Mouse (Mus musculus) forebrain, embryonic 12.5 days (tissue): ENCODE data around the gene Samhd1. TPM values are rescaled to one million over a fixed set of nuclear protein-coding genes. Genes with fewer than 3 reads are reported as not detected.

ENCODE experiments used
- ATAC-seq: fragments of 200-750 bp; cut with Nextera tagmentation; 2 replicates; pipeline ENCODE4 v1.8.0; 2017; ENCODE audit warnings: moderate TSS enrichment; ENCODE audit not compliant: low FRiP score
- H3K27ac ChIP-seq: fragments of 300-500 bp; sonication (generic); 2 replicates; pipeline ENCODE4 v1.5.1; 2016; ENCODE audit warnings: mild to moderate bottlenecking
- H3K27me3 ChIP-seq: fragments of 300-500 bp; sonication (generic); 2 replicates; pipeline ENCODE4 v1.6.1; 2016; ENCODE audit warnings: mild to moderate bottlenecking
- H3K36me3 ChIP-seq: fragments of 300-500 bp; sonication (generic); replicated peaks from 2 replicates; pipeline ENCODE4 v1.6.1; 2016; ENCODE audit warnings: mild to moderate bottlenecking
- H3K4me1 ChIP-seq: fragments of 300-500 bp; sonication (generic); 2 replicates; pipeline ENCODE4 v1.6.1; 2016
- H3K4me2 ChIP-seq: fragments of 300-500 bp; sonication (generic); 2 replicates; pipeline ENCODE4 v1.6.1; 2016; ENCODE audit warnings: mild to moderate bottlenecking, moderate library complexity
- H3K4me3 ChIP-seq: fragments of 300-500 bp; sonication (generic); replicated peaks from 2 replicates; pipeline ENCODE4 v1.5.1; 2016; ENCODE audit warnings: mild to moderate bottlenecking
- H3K9ac ChIP-seq: fragments of 300-500 bp; sonication (generic); 2 replicates; pipeline ENCODE4 v1.6.1; 2016; ENCODE audit warnings: mild to moderate bottlenecking
- H3K9me3 ChIP-seq: fragments of 300-500 bp; sonication (generic); 2 replicates; pipeline ENCODE4 v1.6.1; 2016
- WGBS: fragments of 180-500 bp; shearing (Covaris S2); methylation state at CpG from one replicate; pipeline ENCODE4 v1.1.7; 2016; 5-methylcytosine and 5-hydroxymethylcytosine counted together
- polyA plus RNA-seq: library from polyadenylated mRNA; unstranded; fragments of >200 nt; fragmentation: Nextera tagmentation; extraction: Ambion mirVana; gene quantifications from 2 replicates; pipeline ENCODE4 v1.2.1, GENCODE M21; 2016

The Samhd1 gene
- polyA plus RNA-seq, 1 experiment from 2014 or later: 22.6 TPM

DNA sequence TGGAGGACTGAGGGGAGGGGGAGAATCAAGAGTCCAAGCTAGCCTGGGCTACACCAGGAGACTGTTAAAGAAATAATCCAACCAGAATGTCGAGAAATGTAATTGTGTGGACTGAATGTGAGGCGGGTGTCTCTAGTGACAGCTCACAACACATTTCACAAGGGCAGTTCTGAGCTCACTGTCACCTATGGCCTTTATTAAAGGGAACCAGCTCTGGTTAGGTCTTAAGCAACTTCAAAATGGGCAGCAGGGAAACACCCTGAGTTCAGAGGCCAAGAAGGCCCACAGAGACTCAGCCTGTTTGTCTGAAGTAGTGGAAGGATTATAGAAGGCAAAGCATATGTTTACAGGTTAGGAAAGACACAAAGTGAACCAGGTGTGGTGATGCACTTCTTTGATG is 18.2 kb upstream of the Samhd1 start:
- Histone ChIP-seq H3K4me3 (no peak overlapping the region), H3K9ac (no peak overlapping the region), H3K4me1 (no peaks in the 10 kb centered on the region), H3K27me3 (no peaks in the 10 kb centered on the region), H3K27ac (no peak overlapping the region), H3K36me3 (peaks cover 82% of the 10 kb centered on the region), H3K4me2 (no peak overlapping the region), H3K9me3 (no peaks in the 10 kb centered on the region)
- WGBS: 88% methylated on average over 2 of the region's 2 CpGs
- ATAC-seq: no peak

DNA sequence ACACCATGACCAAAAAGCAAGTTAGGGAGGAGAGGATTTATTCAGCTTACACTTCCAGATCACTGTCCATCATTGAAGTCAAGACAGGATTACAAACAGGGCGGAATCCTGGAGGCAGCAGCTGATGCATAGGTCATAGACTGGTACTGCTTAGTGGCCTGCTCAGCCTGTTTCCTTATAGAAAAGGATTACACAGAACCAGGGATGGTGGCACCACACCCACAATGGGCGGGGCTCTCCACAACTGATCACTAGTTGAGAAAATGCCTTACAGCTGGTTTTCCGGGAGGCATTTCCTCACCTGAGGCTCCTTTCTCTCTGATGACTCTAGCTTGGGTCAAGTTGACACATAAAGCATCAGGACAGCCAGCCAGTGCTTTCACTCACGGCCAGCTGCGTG is 13.4 kb upstream of the Samhd1 start:
- H3K27ac ChIP-seq: no peak overlapping the region
- 90% methylated on average over 5 of the region's 5 CpGs for WGBS
- ATAC-seq: no peak

DNA sequence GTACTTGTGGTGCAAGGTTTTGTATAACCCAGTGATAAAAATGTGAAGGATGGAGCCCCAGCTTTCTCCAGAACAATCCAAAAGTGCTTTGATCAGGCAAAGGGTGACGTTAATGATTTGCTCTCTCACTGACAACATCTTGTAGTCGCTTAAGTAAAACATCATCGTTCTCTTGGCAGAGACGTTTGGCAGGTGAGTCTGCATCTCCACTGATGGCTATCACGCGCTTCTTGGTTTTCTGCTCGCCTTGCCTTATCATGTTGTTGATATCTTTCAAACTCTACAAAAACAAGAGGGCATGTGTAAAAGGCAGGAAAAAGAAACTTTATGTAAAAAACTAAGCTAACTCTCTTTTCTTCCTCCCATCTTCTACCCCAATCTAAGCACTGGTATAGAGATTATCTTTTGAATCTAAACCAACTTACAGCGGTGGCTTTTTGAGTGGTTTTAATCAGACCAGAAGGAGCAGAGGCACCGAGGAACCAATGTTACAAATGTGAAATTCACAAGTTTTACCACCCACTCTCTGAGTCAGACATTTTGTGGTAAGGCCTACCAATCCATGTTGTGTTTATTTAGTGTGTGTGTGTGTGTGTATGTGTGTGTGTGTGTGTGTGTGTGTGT is 12.4 kb upstream of the Samhd1 start:
- Histone ChIP-seq H3K36me3 (peaks cover 73% of the 10 kb centered on the region), H3K4me3 (no peak overlapping the region), H3K9ac (no peak overlapping the region), H3K9me3 (no peaks in the 10 kb centered on the region), H3K27me3 (no peaks in the 10 kb centered on the region), H3K4me2 (no peak overlapping the region), H3K4me1 (no peaks in the 10 kb centered on the region), H3K27ac (no peak overlapping the region)
- WGBS: 93% methylated on average over 9 of the region's 9 CpGs
- no peak for ATAC-seq

More for the DNA sequence above, 13.4 kb upstream of the Samhd1 start:
- H3K9me3 ChIP-seq: no peaks in the 10 kb centered on the region
- H3K27me3 ChIP-seq: no peaks in the 10 kb centered on the region
- H3K36me3 ChIP-seq: peaks cover 79% of the 10 kb centered on the region
- no peak overlapping the region for H3K4me2 ChIP-seq
- no peak overlapping the region for H3K4me3 ChIP-seq
- no peaks in the 10 kb centered on the region for H3K4me1 ChIP-seq
- H3K9ac ChIP-seq: no peak overlapping the region

DNA sequence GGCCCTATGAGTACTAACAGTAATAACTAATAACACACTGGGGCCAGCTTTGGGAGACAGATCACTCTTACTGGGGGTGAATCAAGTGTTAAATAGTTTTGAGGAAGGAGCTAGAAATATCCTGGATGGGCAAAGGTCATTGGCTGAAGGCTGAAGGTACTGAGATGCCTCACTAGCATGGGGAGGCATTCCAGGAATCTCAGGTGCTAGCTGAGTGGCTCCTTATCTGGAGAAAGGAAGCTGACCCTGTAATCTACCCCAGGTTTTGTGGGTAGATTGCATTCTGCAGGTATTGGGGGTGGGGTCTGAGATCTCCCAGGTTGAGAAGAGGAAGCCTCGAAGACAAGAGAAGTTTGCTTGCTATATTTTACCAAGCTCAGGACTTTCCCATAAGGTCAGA is 10.1 kb upstream of the Samhd1 start:
- WGBS: 91% methylated on average over 1 of the region's 1 CpGs
- H3K36me3 ChIP-seq: peaks cover 51% of the 10 kb centered on the region
- no peak for ATAC-seq

DNA sequence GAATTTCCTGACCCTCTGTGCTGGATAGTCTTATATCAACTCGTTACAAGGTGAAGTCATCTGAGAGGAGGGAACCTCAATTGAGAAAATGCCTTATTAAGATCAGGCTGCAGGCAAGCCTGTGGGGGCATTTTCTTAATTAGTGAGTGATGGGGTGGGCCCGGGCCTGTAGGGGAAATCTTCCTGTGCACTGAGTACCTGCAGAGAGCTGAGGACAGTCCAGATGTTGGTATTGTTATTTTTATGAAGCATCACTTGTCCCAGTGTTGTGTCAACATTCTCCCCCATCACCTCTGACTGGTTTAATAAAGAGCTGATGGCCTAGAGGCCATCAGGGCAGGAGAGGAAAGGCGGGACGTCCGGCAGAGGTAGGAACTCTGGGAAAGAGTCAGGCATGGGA is 9.1 kb upstream of the Samhd1 start:
- H3K9ac ChIP-seq: no peak overlapping the region
- H3K27ac ChIP-seq: no peak overlapping the region
- H3K4me3 ChIP-seq: no peak overlapping the region
- peaks cover 6% of the 10 kb centered on the region; the same call in 1 of the 2 replicates for H3K9me3 ChIP-seq
- no peaks in the 10 kb centered on the region for H3K27me3 ChIP-seq
- peaks cover 40% of the 10 kb centered on the region for H3K36me3 ChIP-seq
- whole genome bisulfite sequencing: 73% methylated on average over 5 of the region's 5 CpGs
- H3K4me1 ChIP-seq: no peaks in the 10 kb centered on the region
- no peak for ATAC-seq
- no peak overlapping the region for H3K4me2 ChIP-seq

More for the DNA sequence above, 10.1 kb upstream of the Samhd1 start:
- Histone ChIP-seq H3K27ac (no peak overlapping the region), H3K4me1 (no peaks in the 10 kb centered on the region), H3K27me3 (no peaks in the 10 kb centered on the region), H3K4me2 (no peak overlapping the region), H3K9me3 (no peaks in the 10 kb centered on the region; the same call in 1 of the 2 replicates), H3K9ac (no peak overlapping the region), H3K4me3 (no peak overlapping the region)

DNA sequence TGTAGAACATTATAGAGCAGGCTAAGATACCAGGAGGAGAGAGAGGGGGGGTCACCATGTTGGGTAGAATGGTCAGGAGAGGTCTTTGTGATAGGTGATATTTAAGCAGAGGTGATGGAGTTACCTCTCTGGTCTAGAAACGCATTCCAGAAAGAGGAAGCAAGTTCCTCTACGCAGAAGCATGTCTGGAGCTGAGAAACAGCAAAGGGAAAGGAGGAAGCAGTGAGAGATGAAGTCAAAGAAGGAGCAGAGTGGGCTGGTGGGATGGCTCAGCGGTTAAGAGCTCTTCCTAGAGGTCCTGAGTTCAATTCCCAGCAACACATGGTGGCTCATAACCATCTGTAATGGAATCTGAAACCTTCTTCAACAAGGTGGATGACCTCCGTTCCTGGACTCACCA is 6.9 kb upstream of the Samhd1 start:
- no peak overlapping the region for H3K9ac ChIP-seq
- H3K27ac ChIP-seq: no peak overlapping the region
- peaks cover 6% of the 10 kb centered on the region; the same call in 1 of the 2 replicates for H3K9me3 ChIP-seq
- H3K4me3 ChIP-seq: no peak overlapping the region
- no peaks in the 10 kb centered on the region for H3K27me3 ChIP-seq
- ATAC-seq: no peak
- no peak overlapping the region for H3K4me2 ChIP-seq
- WGBS: 88% methylated on average over 4 of the region's 4 CpGs
- no peaks in the 10 kb centered on the region for H3K4me1 ChIP-seq
- H3K36me3 ChIP-seq: peaks cover 23% of the 10 kb centered on the region

DNA sequence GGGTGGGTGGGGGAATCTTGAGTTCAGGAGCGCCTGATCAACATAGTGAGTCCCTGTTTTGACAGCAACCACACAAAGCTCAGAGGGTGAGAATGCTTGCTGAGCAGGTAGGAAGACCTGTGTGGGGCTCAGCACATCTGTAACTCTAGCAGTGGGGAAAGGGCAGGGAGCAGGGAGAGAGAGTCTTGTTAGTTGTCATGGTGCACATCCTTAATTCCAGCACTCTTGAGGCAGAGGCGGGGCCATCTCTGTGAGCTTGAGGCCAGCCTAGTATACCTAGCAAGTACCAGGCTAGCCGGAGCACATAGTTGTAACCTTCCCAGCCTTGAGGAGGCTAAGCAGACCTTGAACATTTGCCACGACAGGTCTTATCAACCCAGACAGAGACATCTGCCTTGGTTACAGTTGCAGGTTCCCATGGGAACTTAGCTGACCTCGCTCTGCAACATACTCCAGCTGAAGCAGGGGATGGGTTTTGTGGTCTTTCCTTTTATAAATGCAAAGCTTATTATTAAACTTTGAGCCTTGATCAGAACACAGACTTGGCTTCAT is 4.3 kb upstream of the Samhd1 start:
- no peak overlapping the region for H3K4me3 ChIP-seq
- peaks cover 3% of the 10 kb centered on the region; the same call in 1 of the 2 replicates for H3K36me3 ChIP-seq
- no peak overlapping the region for H3K4me2 ChIP-seq
- peaks cover 3% of the 10 kb centered on the region; the same call in 1 of the 2 replicates for H3K4me1 ChIP-seq
- H3K27me3 ChIP-seq: no peaks in the 10 kb centered on the region
- peaks cover 6% of the 10 kb centered on the region; the same call in 1 of the 2 replicates for H3K9me3 ChIP-seq
- 85% methylated on average over 5 of the region's 5 CpGs for WGBS
- no peak overlapping the region for H3K9ac ChIP-seq
- no peak for ATAC-seq
- H3K27ac ChIP-seq: no peak overlapping the region

DNA sequence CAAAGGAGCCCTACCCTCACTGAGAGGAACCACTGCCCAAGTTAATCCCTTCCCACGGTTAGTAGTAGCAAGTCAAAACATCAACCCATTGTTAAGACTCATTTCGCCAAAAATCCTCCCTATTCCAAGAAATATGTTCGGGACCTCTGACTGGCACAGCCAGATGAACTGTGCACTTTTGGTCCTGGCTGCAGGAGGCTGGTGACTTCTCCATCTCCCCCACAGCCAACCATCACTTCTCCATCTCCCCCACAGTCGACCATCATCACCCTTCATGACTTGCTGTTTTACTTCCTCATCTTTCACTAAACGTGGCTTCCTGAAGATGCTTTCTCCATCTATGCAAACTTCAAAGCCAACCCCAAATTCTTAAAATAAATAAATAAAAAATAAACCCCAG is 3.7 kb upstream of the Samhd1 start:
- Histone ChIP-seq H3K36me3 (no peaks in the 10 kb centered on the region), H3K4me2 (no peak overlapping the region), H3K27me3 (no peaks in the 10 kb centered on the region), H3K27ac (no peak overlapping the region), H3K4me1 (peaks cover 5% of the 10 kb centered on the region; the same call in 1 of the 2 replicates), H3K9ac (no peak overlapping the region), H3K9me3 (peaks cover 6% of the 10 kb centered on the region; the same call in 1 of the 2 replicates), H3K4me3 (no peak overlapping the region)
- 82% methylated on average over 5 of the region's 5 CpGs for WGBS
- ATAC-seq: no peak

DNA sequence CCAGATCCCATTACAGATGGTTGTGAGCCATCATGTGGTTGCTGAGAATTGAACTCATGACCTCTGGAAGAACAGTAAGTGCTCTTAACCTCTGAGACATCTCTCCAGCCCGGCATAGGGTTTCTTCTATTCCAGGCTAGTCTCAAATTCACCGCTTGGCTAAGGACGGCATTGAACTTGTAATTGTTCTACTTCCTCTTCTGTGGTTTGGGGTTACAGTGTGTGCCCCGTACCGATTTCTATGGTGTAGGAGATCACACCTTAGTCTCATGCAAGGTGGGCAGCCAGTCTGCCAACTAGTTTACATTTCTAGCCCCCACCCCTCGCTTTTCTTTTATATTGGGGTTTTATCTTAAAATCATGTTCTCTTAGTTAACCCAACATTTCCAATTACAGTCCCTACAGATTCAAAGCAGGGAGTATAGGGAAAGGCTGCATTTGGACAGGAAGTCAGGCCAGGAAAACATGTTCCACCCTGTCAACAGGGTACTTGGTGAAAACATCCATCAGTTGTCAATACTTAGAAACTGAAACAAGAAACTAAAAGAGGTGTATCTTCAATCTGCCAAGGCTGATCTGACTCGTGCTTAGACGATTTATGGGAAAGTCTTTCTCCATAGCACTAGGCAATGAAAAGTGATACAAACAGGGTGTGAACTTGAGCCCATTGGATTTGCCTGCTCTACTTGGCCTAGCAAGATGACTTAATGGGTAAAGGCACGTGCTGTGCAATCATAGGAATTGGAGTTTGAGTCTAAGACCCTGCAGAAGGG is 3.1 kb upstream of the Samhd1 start:
- Histone ChIP-seq H3K9me3 (peaks cover 6% of the 10 kb centered on the region; the same call in 1 of the 2 replicates), H3K4me3 (no peak overlapping the region), H3K27me3 (no peaks in the 10 kb centered on the region), H3K9ac (no peak overlapping the region), H3K4me1 (peaks cover 5% of the 10 kb centered on the region; the same call in 1 of the 2 replicates), H3K4me2 (no peak overlapping the region), H3K36me3 (no peaks in the 10 kb centered on the region), H3K27ac (no peak overlapping the region)
- ATAC-seq: no peak
- WGBS: 91% methylated on average over 9 of the region's 9 CpGs

DNA sequence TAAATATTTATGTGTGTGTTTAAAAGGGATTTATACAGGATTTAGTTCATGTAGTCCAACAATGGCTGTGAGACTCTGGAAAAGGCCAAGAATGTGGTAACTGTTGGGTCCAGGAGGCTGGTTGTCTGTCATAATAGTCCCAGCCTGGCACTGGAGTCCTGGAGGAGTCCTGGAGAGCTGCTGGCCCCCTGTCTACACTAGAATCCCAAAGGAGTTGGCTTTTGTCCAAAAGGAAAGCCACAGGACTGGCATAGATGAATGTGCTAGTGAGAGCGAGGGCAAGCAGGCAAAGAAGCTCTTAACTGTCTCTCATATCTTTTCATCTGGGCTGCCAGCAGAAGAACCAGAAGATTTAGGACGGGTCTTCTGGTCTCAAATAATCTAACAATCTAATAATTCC is 1.6 kb upstream of the Samhd1 start:
- Histone ChIP-seq H3K4me1 (peaks cover 5% of the 10 kb centered on the region; the same call in 1 of the 2 replicates), H3K4me2 (no peak overlapping the region), H3K9me3 (peaks cover 6% of the 10 kb centered on the region; the same call in 1 of the 2 replicates), H3K9ac (no peak overlapping the region), H3K36me3 (no peaks in the 10 kb centered on the region), H3K27me3 (no peaks in the 10 kb centered on the region), H3K4me3 (no peak overlapping the region), H3K27ac (no peak overlapping the region)
- 87% methylated on average over 2 of the region's 2 CpGs for WGBS
- ATAC-seq: no peak

DNA sequence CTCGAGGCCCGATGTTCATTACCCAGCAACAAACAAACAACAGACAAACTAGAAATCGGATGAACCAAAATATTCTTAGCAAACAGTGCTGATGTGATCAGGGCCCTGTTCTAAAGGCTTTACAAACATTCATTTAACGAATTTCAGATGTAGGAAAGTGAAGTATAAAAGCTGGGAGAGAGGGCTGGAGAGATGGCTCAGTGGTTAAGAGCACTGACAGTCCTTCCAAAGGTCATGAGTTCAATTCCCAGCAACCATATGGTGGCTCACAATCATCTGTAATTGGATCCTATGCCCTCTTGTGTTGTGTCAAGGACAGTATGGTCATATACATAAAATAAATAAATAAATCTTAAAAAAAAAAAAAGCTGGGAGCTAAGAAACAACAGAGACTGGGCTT is 1.1 kb upstream of the Samhd1 start:
- Histone ChIP-seq H3K4me3 (no peak overlapping the region), H3K4me2 (no peak overlapping the region), H3K9ac (no peak overlapping the region), H3K27ac (no peak overlapping the region), H3K27me3 (no peaks in the 10 kb centered on the region), H3K36me3 (no peaks in the 10 kb centered on the region), H3K4me1 (peaks cover 5% of the 10 kb centered on the region; the same call in 1 of the 2 replicates), H3K9me3 (peaks cover 6% of the 10 kb centered on the region; the same call in 1 of the 2 replicates)
- no peak for ATAC-seq
- WGBS: 86% methylated on average over 4 of the region's 4 CpGs

DNA sequence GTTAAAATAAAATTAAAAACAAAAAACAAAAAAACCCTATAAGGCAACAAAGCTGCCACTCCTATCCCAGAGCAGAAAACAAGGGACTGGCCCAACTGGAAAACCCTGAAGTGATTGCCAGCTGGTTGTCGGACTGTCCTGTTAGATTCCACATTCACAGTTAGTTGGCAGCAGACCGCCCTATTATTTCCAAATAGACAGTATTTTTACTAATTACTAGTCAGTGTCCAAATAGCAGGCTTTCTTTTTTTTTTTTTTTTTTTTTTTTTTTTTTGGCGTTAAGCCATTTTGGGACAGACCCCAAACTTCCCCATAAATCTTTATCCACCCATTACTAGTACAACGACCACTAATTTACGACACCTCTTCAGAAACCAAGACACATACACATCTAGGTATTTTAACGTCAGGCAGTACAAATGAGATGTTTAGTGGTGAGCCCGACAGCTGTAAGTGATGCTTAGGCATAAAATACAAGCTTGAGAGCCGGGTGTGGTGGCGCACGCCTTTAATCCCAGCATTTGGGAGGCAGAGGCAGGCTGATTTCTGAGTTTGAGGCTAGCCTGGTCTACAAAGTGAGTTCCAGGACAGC is 560 bp upstream of the Samhd1 start:
- Histone ChIP-seq H3K27ac (peak overlapping the region; percentile 66; the same call in 1 of the 2 replicates), H3K4me3 (peak overlapping the region; percentile 75), H3K4me2 (peak overlapping the region; percentile 90), H3K9me3 (peaks cover 6% of the 10 kb centered on the region; the same call in 1 of the 2 replicates), H3K36me3 (no peaks in the 10 kb centered on the region), H3K9ac (peak overlapping the region; percentile 78; the same call in 1 of the 2 replicates), H3K27me3 (no peaks in the 10 kb centered on the region), H3K4me1 (peaks cover 5% of the 10 kb centered on the region; the same call in 1 of the 2 replicates)
- 86% methylated on average over 10 of the region's 10 CpGs for WGBS
- ATAC-seq: 0 out of 2 replicates have a peak, but pooled peaks have one; percentile 28
